Mouse (Mus musculus) neural tube, embryonic 11.5 days (tissue): Measurements from ENCODE around the gene Tiam1. TPM values are rescaled to one million over a fixed set of nuclear protein-coding genes. Genes with fewer than 3 reads are reported as not detected.

ENCODE experiments used
- ATAC-seq: fragments of 200-750 bp; cut with Nextera tagmentation; 2 replicates; pipeline ENCODE4 v1.8.0; 2017; ENCODE audit warnings: moderate number of reproducible peaks, mild to moderate bottlenecking, moderate TSS enrichment, moderate library complexity; ENCODE audit not compliant: insufficient read depth, low FRiP score, low TSS enrichment
- DNase-seq: peaks from one replicate; pipeline ENCODE4 v3.0.0-alpha.2; 2015; ENCODE audit warnings: low spot score
- H3K27ac ChIP-seq: fragments of 300-500 bp; sonication (generic); 2 replicates; pipeline ENCODE4 v1.5.1; 2014; ENCODE audit warnings: low read depth, mild to moderate bottlenecking, low read length
- H3K27me3 ChIP-seq: fragments of 300-500 bp; sonication (generic); 2 replicates; pipeline ENCODE4 v1.6.1; 2014; ENCODE audit warnings: mild to moderate bottlenecking, low read length, mixed read lengths; ENCODE audit not compliant: control insufficient read depth, insufficient read depth
- H3K36me3 ChIP-seq: fragments of 300-500 bp; sonication (generic); 2 replicates; pipeline ENCODE4 v1.6.1; 2014; ENCODE audit warnings: mild to moderate bottlenecking, low read length, moderate library complexity, mixed read lengths; ENCODE audit not compliant: control insufficient read depth, insufficient read depth
- H3K4me1 ChIP-seq: fragments of 300-500 bp; sonication (generic); 2 replicates; pipeline ENCODE4 v1.6.1; 2014; ENCODE audit warnings: low read length, mixed read lengths; ENCODE audit not compliant: control insufficient read depth, insufficient read depth
- H3K4me2 ChIP-seq: fragments of 300-500 bp; sonication (generic); 2 replicates; pipeline ENCODE4 v1.6.1; 2014; ENCODE audit warnings: low read depth, mild to moderate bottlenecking, moderate library complexity
- H3K4me3 ChIP-seq: fragments of 300-500 bp; sonication (generic); 2 replicates; pipeline ENCODE4 v1.5.1; 2014; ENCODE audit warnings: low read depth, low read length
- H3K9ac ChIP-seq: fragments of 300-500 bp; sonication (generic); 2 replicates; pipeline ENCODE4 v1.6.1; 2014; ENCODE audit warnings: mild to moderate bottlenecking, low read length
- H3K9me3 ChIP-seq: fragments of 300-500 bp; sonication (generic); 2 replicates; pipeline ENCODE4 v1.6.1; 2016; ENCODE audit warnings: low read length; ENCODE audit not compliant: control insufficient read depth
- WGBS: fragments of 180-500 bp; shearing (Covaris S2); extraction: QIAGEN DNeasy Blood & Tissue Kit; methylation state at CpG from one replicate; pipeline ENCODE4 v1.1.7; 2014; 5-methylcytosine and 5-hydroxymethylcytosine counted together
- polyA plus RNA-seq: library from polyadenylated mRNA; unstranded; fragments of >200 nt; fragmentation: Nextera tagmentation; extraction: Ambion mirVana; gene quantifications from 2 replicates; pipeline ENCODE4 v1.2.1, GENCODE M21; 2014

The Tiam1 gene
- polyA plus RNA-seq, 1 experiment from 2014 or later, result 27.7 TPM

GRCm38 (mm10) chr16:89872011-89872942, 271.3 kb downstream of the Tiam1 start:
- ATAC-seq (no peak), DNase-seq (no peak)
- WGBS, result 84% methylated on average over 20 of the region's 20 CpGs
- Histone ChIP-seq H3K27me3 (no peaks in the 10 kb centered on the region), H3K9me3 (no peaks in the 10 kb centered on the region), H3K4me1 (peaks cover 6% of the 10 kb centered on the region; the same call in 1 of the 2 replicates), H3K9ac (no peak overlapping the region), H3K4me2 (no peak overlapping the region), H3K36me3 (no peaks in the 10 kb centered on the region; the same call in 1 of the 2 replicates), H3K4me3 (no peak overlapping the region), H3K27ac (no peak overlapping the region)

- Histone ChIP-seq H3K36me3 (no peaks in the 10 kb centered on the region; the same call in 1 of the 2 replicates), H3K9me3 (no peaks in the 10 kb centered on the region), H3K4me2 (no peak overlapping the region), H3K27me3 (no peaks in the 10 kb centered on the region), H3K9ac (no peak overlapping the region), H3K4me3 (no peak overlapping the region), H3K27ac (no peak overlapping the region), H3K4me1 (peaks cover 6% of the 10 kb centered on the region; the same call in 1 of the 2 replicates)
- DNase-seq (no peak), ATAC-seq (no peak)
- 84% methylated on average over 13 of the region's 13 CpGs for WGBS
Observed at GRCm38 (mm10) chr16:89871382-89871781, 272.2 kb downstream of the Tiam1 start.

GRCm38 (mm10) chr16:89870059-89870458, 273.5 kb downstream of the Tiam1 start:
- no peaks in the 10 kb centered on the region for H3K27me3 ChIP-seq
- no peaks in the 10 kb centered on the region for H3K36me3 ChIP-seq
- H3K4me1 ChIP-seq, result peaks cover 5% of the 10 kb centered on the region; the same call in 1 of the 2 replicates
- DNase-seq (no peak), ATAC-seq (no peak)
- no peak overlapping the region for H3K4me3 ChIP-seq
- H3K27ac ChIP-seq, result no peak overlapping the region
- H3K9me3 ChIP-seq, result no peaks in the 10 kb centered on the region
- no peak overlapping the region for H3K4me2 ChIP-seq
- H3K9ac ChIP-seq, result no peak overlapping the region
- 95% methylated on average over 6 of the region's 6 CpGs for WGBS

- no peaks in the 10 kb centered on the region for H3K36me3 ChIP-seq
- H3K4me1 ChIP-seq, result peaks cover 3% of the 10 kb centered on the region; the same call in 1 of the 2 replicates
- H3K9ac ChIP-seq, result no peak overlapping the region
- no peaks in the 10 kb centered on the region for H3K27me3 ChIP-seq
- DNase-seq (no peak), ATAC-seq (no peak)
- H3K4me3 ChIP-seq, result no peak overlapping the region
- WGBS, result 84% methylated on average over 3 of the region's 3 CpGs
- no peaks in the 10 kb centered on the region for H3K9me3 ChIP-seq
- no peak overlapping the region for H3K27ac ChIP-seq
- no peak overlapping the region for H3K4me2 ChIP-seq
Observed at GRCm38 (mm10) chr16:89868502-89868901, 275.1 kb downstream of the Tiam1 start.

- DNase-seq (no peak), ATAC-seq (no peak)
- WGBS, result 94% methylated on average over 26 of the region's 26 CpGs
- Histone ChIP-seq H3K4me1 (peaks cover 8% of the 10 kb centered on the region), H3K9me3 (no peaks in the 10 kb centered on the region), H3K4me3 (no peak overlapping the region), H3K36me3 (no peaks in the 10 kb centered on the region), H3K4me2 (no peak overlapping the region), H3K27ac (no peak overlapping the region), H3K9ac (no peak overlapping the region), H3K27me3 (no peaks in the 10 kb centered on the region)
Observed at GRCm38 (mm10) chr16:89867212-89867829, 276.2 kb downstream of the Tiam1 start.

- Histone ChIP-seq H3K4me1 (peaks cover 12% of the 10 kb centered on the region), H3K9me3 (no peaks in the 10 kb centered on the region), H3K4me2 (no peak overlapping the region), H3K27ac (no peak overlapping the region), H3K27me3 (no peaks in the 10 kb centered on the region), H3K4me3 (no peak overlapping the region), H3K36me3 (no peaks in the 10 kb centered on the region), H3K9ac (no peak overlapping the region)
- DNase-seq, result no peak
- ATAC-seq, result no peak
- WGBS, result 85% methylated on average over 17 of the region's 17 CpGs
Observed at GRCm38 (mm10) chr16:89865136-89865535, 278.4 kb downstream of the Tiam1 start.

- Histone ChIP-seq H3K9ac (no peak overlapping the region), H3K36me3 (no peaks in the 10 kb centered on the region), H3K4me1 (peaks cover 12% of the 10 kb centered on the region), H3K4me2 (no peak overlapping the region), H3K27me3 (no peaks in the 10 kb centered on the region), H3K9me3 (no peaks in the 10 kb centered on the region), H3K27ac (no peak overlapping the region), H3K4me3 (no peak overlapping the region)
- DNase-seq (no peak), ATAC-seq (no peak)
- 74% methylated on average over 3 of the region's 3 CpGs for WGBS
Observed at GRCm38 (mm10) chr16:89864710-89865109, 278.9 kb downstream of the Tiam1 start.

GRCm38 (mm10) chr16:89863264-89863663, 280.3 kb downstream of the Tiam1 start:
- WGBS, result 19% methylated on average over 5 of the region's 5 CpGs
- H3K9me3 ChIP-seq, result no peaks in the 10 kb centered on the region
- DNase-seq, result peak; percentile 53
- H3K4me3 ChIP-seq, result no peak overlapping the region
- H3K4me2 ChIP-seq, result no peak overlapping the region
- no peaks in the 10 kb centered on the region for H3K27me3 ChIP-seq
- no peaks in the 10 kb centered on the region for H3K36me3 ChIP-seq
- H3K9ac ChIP-seq, result no peak overlapping the region
- H3K27ac ChIP-seq, result no peak overlapping the region
- H3K4me1 ChIP-seq, result peaks cover 12% of the 10 kb centered on the region
- peak; percentile 77 for ATAC-seq
